Mouse (Mus musculus): Measurements from ENCODE around the gene Rest. TPM values are rescaled to one million over a fixed set of nuclear protein-coding genes. Genes with fewer than 3 reads are reported as not detected.

Rest gene
- polyA plus RNA-seq, 1 experiment: 0.09 TPM

- peaks cover 82% of the 10 kb centered on the region for H3K36me3 ChIP-seq (ENCODE audit: control insufficient read depth)
Measured at GRCm38 (mm10) chr5:77292803-77293522, 27.7 kb downstream of the Rest start.

GRCm38 (mm10) chr5:77299486-77299885 is 34.2 kb downstream of the Rest start:
- no peak for TF ChIP-seq TAL1 (IDR thresholded peaks at IDR 0.05; ENCODE audit: low read length)
- TF ChIP-seq GATA1 (IDR thresholded peaks at IDR 0.05; ENCODE audit: low read length): no peak

More at GRCm38 (mm10) chr5:77292803-77293522, 27.7 kb downstream of the Rest start:
- TF ChIP-seq GATA1 (IDR thresholded peaks at IDR 0.05; ENCODE audit: low read length): no peak
- TF ChIP-seq TAL1 (IDR thresholded peaks at IDR 0.05; ENCODE audit: low read length): no peak
- Histone ChIP-seq H3K27me3 (ENCODE audit: control insufficient read depth) (no peaks in the 10 kb centered on the region), H3K4me1 (ENCODE audit: control insufficient read depth) (no peaks in the 10 kb centered on the region), H3K9me3 (ENCODE audit: control insufficient read depth, low read length) (no peaks in the 10 kb centered on the region), H3K4me3 (replicated peaks) (no peak overlapping the region)

GRCm38 (mm10) chr5:77301296-77301903 is 36.1 kb downstream of the Rest start:
- no peaks in the 10 kb centered on the region for H3K9me3 ChIP-seq (ENCODE audit: control insufficient read depth, low read length)
- H3K4me3 ChIP-seq (replicated peaks): no peak overlapping the region
- H3K27me3 ChIP-seq (ENCODE audit: control insufficient read depth): no peaks in the 10 kb centered on the region
- peaks cover 63% of the 10 kb centered on the region for H3K36me3 ChIP-seq (ENCODE audit: control insufficient read depth)
- TF ChIP-seq GATA1 (IDR thresholded peaks at IDR 0.05; ENCODE audit: low read length) (no peak), TAL1 (IDR thresholded peaks at IDR 0.05; ENCODE audit: low read length) (no peak)
- no peaks in the 10 kb centered on the region for H3K4me1 ChIP-seq (ENCODE audit: control insufficient read depth)

More at GRCm38 (mm10) chr5:77299486-77299885, 34.2 kb downstream of the Rest start:
- H3K4me1 ChIP-seq (ENCODE audit: control insufficient read depth): no peaks in the 10 kb centered on the region
- H3K27me3 ChIP-seq (ENCODE audit: control insufficient read depth): no peaks in the 10 kb centered on the region
- no peak overlapping the region for H3K4me3 ChIP-seq (replicated peaks)
- peaks cover 62% of the 10 kb centered on the region for H3K36me3 ChIP-seq (ENCODE audit: control insufficient read depth)
- H3K9me3 ChIP-seq (ENCODE audit: control insufficient read depth, low read length): no peaks in the 10 kb centered on the region

GRCm38 (mm10) chr5:77307821-77308553 is 42.7 kb downstream of the Rest start:
- peak overlapping the region; percentile 87 for H3K4me3 ChIP-seq (replicated peaks)
- H3K9me3 ChIP-seq (ENCODE audit: control insufficient read depth, low read length): no peaks in the 10 kb centered on the region
- H3K27me3 ChIP-seq (ENCODE audit: control insufficient read depth): no peaks in the 10 kb centered on the region
- TF ChIP-seq GATA1 (IDR thresholded peaks at IDR 0.05; ENCODE audit: low read length) (no peak), TAL1 (IDR thresholded peaks at IDR 0.05; ENCODE audit: low read length) (no peak)
- peaks cover 41% of the 10 kb centered on the region for H3K4me1 ChIP-seq (ENCODE audit: control insufficient read depth)
- peaks cover 40% of the 10 kb centered on the region for H3K36me3 ChIP-seq (ENCODE audit: control insufficient read depth)

GRCm38 (mm10) chr5:77309051-77309906 is 44.0 kb downstream of the Rest start:
- H3K27me3 ChIP-seq (ENCODE audit: control insufficient read depth): no peaks in the 10 kb centered on the region
- H3K36me3 ChIP-seq (ENCODE audit: control insufficient read depth): peaks cover 51% of the 10 kb centered on the region
- TF ChIP-seq TAL1 (IDR thresholded peaks at IDR 0.05; ENCODE audit: low read length) (no peak), GATA1 (IDR thresholded peaks at IDR 0.05; ENCODE audit: low read length) (no peak)
- no peaks in the 10 kb centered on the region for H3K9me3 ChIP-seq (ENCODE audit: control insufficient read depth, low read length)
- peak overlapping the region; percentile 87 for H3K4me3 ChIP-seq (replicated peaks)
- H3K4me1 ChIP-seq (ENCODE audit: control insufficient read depth): peaks cover 41% of the 10 kb centered on the region

- peaks cover 53% of the 10 kb centered on the region for H3K36me3 ChIP-seq (ENCODE audit: control insufficient read depth)
- no peaks in the 10 kb centered on the region for H3K27me3 ChIP-seq (ENCODE audit: control insufficient read depth)
- peak within 1 kb of the TSS; percentile 87 for H3K4me3 ChIP-seq (replicated peaks)
- H3K4me1 ChIP-seq (ENCODE audit: control insufficient read depth): peaks cover 41% of the 10 kb centered on the region
- TF ChIP-seq TAL1 (IDR thresholded peaks at IDR 0.05; ENCODE audit: low read length) (no peak), GATA1 (IDR thresholded peaks at IDR 0.05; ENCODE audit: low read length) (no peak)
- no peaks in the 10 kb centered on the region for H3K9me3 ChIP-seq (ENCODE audit: control insufficient read depth, low read length)
Measured at GRCm38 (mm10) chr5:77309924-77310772, 44.9 kb downstream of the Rest start, which contains the start of the genes Noa1 and Polr2b. TSS of gene Noa1 (minus strand) at chr5:77310084. TSS of gene Polr2b (plus strand) at chr5:77310147.

GRCm38 (mm10) chr5:77314206-77314605 is 48.9 kb downstream of the Rest start:
- Histone ChIP-seq H3K27me3 (ENCODE audit: control insufficient read depth) (no peaks in the 10 kb centered on the region), H3K4me1 (ENCODE audit: control insufficient read depth) (peaks cover 21% of the 10 kb centered on the region), H3K36me3 (ENCODE audit: control insufficient read depth) (peaks cover 70% of the 10 kb centered on the region), H3K4me3 (replicated peaks) (no peak overlapping the region), H3K9me3 (ENCODE audit: control insufficient read depth, low read length) (no peaks in the 10 kb centered on the region)
- TF ChIP-seq GATA1 (IDR thresholded peaks at IDR 0.05; ENCODE audit: low read length) (no peak), TAL1 (IDR thresholded peaks at IDR 0.05; ENCODE audit: low read length) (no peak)

GRCm38 (mm10) chr5:77314986-77315385 is 49.7 kb downstream of the Rest start:
- Histone ChIP-seq H3K27me3 (ENCODE audit: control insufficient read depth) (no peaks in the 10 kb centered on the region), H3K36me3 (ENCODE audit: control insufficient read depth) (peaks cover 76% of the 10 kb centered on the region), H3K4me3 (replicated peaks) (no peak overlapping the region), H3K4me1 (ENCODE audit: control insufficient read depth) (peaks cover 16% of the 10 kb centered on the region), H3K9me3 (ENCODE audit: control insufficient read depth, low read length) (no peaks in the 10 kb centered on the region)
- TF ChIP-seq GATA1 (IDR thresholded peaks at IDR 0.05; ENCODE audit: low read length) (no peak), TAL1 (IDR thresholded peaks at IDR 0.05; ENCODE audit: low read length) (no peak)
